Mouse (Mus musculus) limb, embryonic 11.5 days (tissue): ENCODE data around the gene Pappa2. TPM values are rescaled to one million over a fixed set of nuclear protein-coding genes. Genes with fewer than 3 reads are reported as not detected.

ENCODE experiments used
- ATAC-seq: fragments of 200-750 bp; cut with Nextera tagmentation; 2 replicates; pipeline ENCODE4 v1.8.0; 2017; ENCODE audit warnings: low read depth; ENCODE audit not compliant: insufficient number of reproducible peaks, low FRiP score, low TSS enrichment
- DNase-seq: peaks from one replicate; pipeline ENCODE4 v3.0.0-alpha.2; 2015; ENCODE audit warnings: low spot score
- H3K27ac ChIP-seq: fragments of 300-500 bp; sonication (generic); replicated peaks from 2 replicates; pipeline ENCODE4 v1.5.1; 2014; ENCODE audit warnings: low read depth, mild to moderate bottlenecking, low read length
- H3K27me3 ChIP-seq: fragments of 300-500 bp; sonication (generic); 2 replicates; pipeline ENCODE4 v1.6.1; 2014; ENCODE audit warnings: mild to moderate bottlenecking, low read length, mixed read lengths; ENCODE audit not compliant: control insufficient read depth, insufficient read depth
- H3K36me3 ChIP-seq: fragments of 300-500 bp; sonication (generic); 2 replicates; pipeline ENCODE4 v1.6.1; 2014; ENCODE audit warnings: mild to moderate bottlenecking, low read length, moderate library complexity, mixed read lengths; ENCODE audit not compliant: control insufficient read depth, insufficient read depth
- H3K4me1 ChIP-seq: fragments of 300-500 bp; sonication (generic); 2 replicates; pipeline ENCODE4 v1.6.1; 2014; ENCODE audit warnings: low read length, mixed read lengths; ENCODE audit not compliant: control insufficient read depth, insufficient read depth
- H3K4me2 ChIP-seq: fragments of 300-500 bp; sonication (generic); 2 replicates; pipeline ENCODE4 v1.6.1; 2014; ENCODE audit warnings: low read depth, mild to moderate bottlenecking, moderate library complexity; ENCODE audit not compliant: severe bottlenecking
- H3K4me3 ChIP-seq: fragments of 300-500 bp; sonication (generic); 2 replicates; pipeline ENCODE4 v1.5.1; 2014; ENCODE audit warnings: low read depth, low read length
- H3K9ac ChIP-seq: fragments of 300-500 bp; sonication (generic); 2 replicates; pipeline ENCODE4 v1.6.1; 2014; ENCODE audit warnings: mild to moderate bottlenecking, low read length
- H3K9me3 ChIP-seq: fragments of 300-500 bp; sonication (generic); 2 replicates; pipeline ENCODE4 v1.6.1; 2016; ENCODE audit warnings: low read length; ENCODE audit not compliant: control insufficient read depth
- WGBS: fragments of 180-500 bp; shearing (Covaris S2); extraction: QIAGEN DNeasy Blood & Tissue Kit; methylation state at CpG from one replicate; pipeline ENCODE4 v1.1.7; 2014; 5-methylcytosine and 5-hydroxymethylcytosine counted together
- polyA plus RNA-seq: library from polyadenylated mRNA; unstranded; fragments of >200 nt; fragmentation: Nextera tagmentation; extraction: Ambion mirVana; gene quantifications from 2 replicates; pipeline ENCODE4 v1.2.1, GENCODE M21; 2014

The Pappa2 gene
- polyA plus RNA-seq, 1 experiment from 2014 or later: 0.13 TPM

GRCm38 (mm10) chr1:158837151-158837550 is 143.1 kb downstream of the Pappa2 start:
- ATAC-seq (no peak), DNase-seq (no peak)
- WGBS: 82% methylated on average over 4 of the region's 4 CpGs
- Histone ChIP-seq H3K4me1 (no peaks in the 10 kb centered on the region), H3K27me3 (no peaks in the 10 kb centered on the region), H3K9ac (no peak overlapping the region), H3K4me3 (no peak overlapping the region), H3K9me3 (no peaks in the 10 kb centered on the region), H3K36me3 (no peaks in the 10 kb centered on the region), H3K27ac (no peak overlapping the region), H3K4me2 (no peak overlapping the region)

- ATAC-seq: no peak
- H3K4me3 ChIP-seq: no peak overlapping the region
- no peak overlapping the region for H3K9ac ChIP-seq
- no peaks in the 10 kb centered on the region for H3K9me3 ChIP-seq
- no peak for DNase-seq
- no peaks in the 10 kb centered on the region for H3K36me3 ChIP-seq
- no peak overlapping the region for H3K4me2 ChIP-seq
- 76% methylated on average over 3 of the region's 3 CpGs for WGBS
- H3K27ac ChIP-seq: no peak overlapping the region
- no peaks in the 10 kb centered on the region for H3K4me1 ChIP-seq
- no peaks in the 10 kb centered on the region for H3K27me3 ChIP-seq
Observed at GRCm38 (mm10) chr1:158830152-158830551, 150.1 kb downstream of the Pappa2 start.

GRCm38 (mm10) chr1:158827931-158828330 is 152.4 kb downstream of the Pappa2 start:
- H3K27ac ChIP-seq: no peak overlapping the region
- no peak overlapping the region for H3K4me2 ChIP-seq
- H3K4me1 ChIP-seq: no peaks in the 10 kb centered on the region
- H3K36me3 ChIP-seq: no peaks in the 10 kb centered on the region
- no peak overlapping the region for H3K4me3 ChIP-seq
- ATAC-seq (no peak), DNase-seq (no peak)
- no peaks in the 10 kb centered on the region for H3K27me3 ChIP-seq
- no peak overlapping the region for H3K9ac ChIP-seq
- H3K9me3 ChIP-seq: no peaks in the 10 kb centered on the region

- Histone ChIP-seq H3K9me3 (no peaks in the 10 kb centered on the region), H3K4me3 (no peak overlapping the region), H3K27me3 (no peaks in the 10 kb centered on the region), H3K4me1 (0 out of 2 replicates have a peak, but pooled peaks cover 7% of the 10 kb centered on the region), H3K4me2 (no peak overlapping the region), H3K27ac (no peak overlapping the region), H3K9ac (no peak overlapping the region), H3K36me3 (no peaks in the 10 kb centered on the region)
- whole genome bisulfite sequencing: 97% methylated on average over 2 of the region's 2 CpGs
- DNase-seq (no peak), ATAC-seq (no peak)
Observed at GRCm38 (mm10) chr1:158819676-158820075, 160.6 kb downstream of the Pappa2 start.

GRCm38 (mm10) chr1:158816479-158816878 is 163.8 kb downstream of the Pappa2 start:
- DNase-seq: peak; percentile 28
- Histone ChIP-seq H3K36me3 (no peaks in the 10 kb centered on the region), H3K27me3 (no peaks in the 10 kb centered on the region), H3K4me2 (no peak overlapping the region), H3K27ac (peak overlapping the region; percentile 51), H3K9ac (no peak overlapping the region), H3K4me3 (no peak overlapping the region), H3K9me3 (no peaks in the 10 kb centered on the region), H3K4me1 (0 out of 2 replicates have a peak, but pooled peaks cover 7% of the 10 kb centered on the region)
- WGBS: 34% methylated on average over 3 of the region's 3 CpGs
- ATAC-seq: no peak

GRCm38 (mm10) chr1:158811887-158812286 is 168.4 kb downstream of the Pappa2 start:
- Histone ChIP-seq H3K36me3 (no peaks in the 10 kb centered on the region), H3K27ac (0 out of 2 replicates have a peak overlapping the region, but pooled peaks have one; percentile 0), H3K27me3 (no peaks in the 10 kb centered on the region), H3K4me2 (no peak overlapping the region), H3K4me1 (0 out of 2 replicates have a peak, but pooled peaks cover 4% of the 10 kb centered on the region), H3K9me3 (no peaks in the 10 kb centered on the region), H3K9ac (no peak overlapping the region), H3K4me3 (no peak overlapping the region)
- ATAC-seq (peak; percentile 68; the same call in 1 of the 2 replicates), DNase-seq (peak; percentile 25)
- 25% methylated on average over 3 of the region's 3 CpGs for WGBS

GRCm38 (mm10) chr1:158775486-158775885 is 204.8 kb downstream of the Pappa2 start:
- H3K4me2 ChIP-seq: no peak overlapping the region
- no peaks in the 10 kb centered on the region for H3K36me3 ChIP-seq
- no peak for ATAC-seq
- H3K4me3 ChIP-seq: no peak overlapping the region
- no peaks in the 10 kb centered on the region for H3K27me3 ChIP-seq
- no peak overlapping the region for H3K27ac ChIP-seq
- H3K4me1 ChIP-seq: no peaks in the 10 kb centered on the region
- 92% methylated on average over 5 of the region's 5 CpGs for WGBS
- H3K9ac ChIP-seq: no peak overlapping the region
- no peaks in the 10 kb centered on the region for H3K9me3 ChIP-seq
- no peak for DNase-seq

- no peaks in the 10 kb centered on the region for H3K27me3 ChIP-seq
- ATAC-seq: no peak
- H3K36me3 ChIP-seq: no peaks in the 10 kb centered on the region
- no peak overlapping the region for H3K4me3 ChIP-seq
- no peak for DNase-seq
- H3K4me1 ChIP-seq: no peaks in the 10 kb centered on the region
- no peak overlapping the region for H3K4me2 ChIP-seq
- H3K27ac ChIP-seq: no peak overlapping the region
- H3K9ac ChIP-seq: no peak overlapping the region
- H3K9me3 ChIP-seq: no peaks in the 10 kb centered on the region
Observed at GRCm38 (mm10) chr1:158773102-158773501, 207.2 kb downstream of the Pappa2 start.

GRCm38 (mm10) chr1:158770756-158771155 is 209.5 kb downstream of the Pappa2 start:
- no peak for ATAC-seq
- Histone ChIP-seq H3K9me3 (no peaks in the 10 kb centered on the region), H3K9ac (no peak overlapping the region), H3K27me3 (no peaks in the 10 kb centered on the region), H3K36me3 (no peaks in the 10 kb centered on the region), H3K4me1 (no peaks in the 10 kb centered on the region), H3K27ac (no peak overlapping the region), H3K4me2 (no peak overlapping the region), H3K4me3 (no peak overlapping the region)
- WGBS: 93% methylated on average over 4 of the region's 4 CpGs
- no peak for DNase-seq
